Mouse (Mus musculus) stomach, embryonic 15.5 days (tissue): ENCODE measurements around the gene Eps8. TPM values are rescaled to one million over a fixed set of nuclear protein-coding genes. Genes with fewer than 3 reads are reported as not detected.

ENCODE experiments used
- ATAC-seq: fragments of 200-750 bp; cut with Nextera tagmentation; 2 replicates; pipeline ENCODE4 v1.8.0; 2017; ENCODE audit warnings: low read depth, moderate number of reproducible peaks, moderate TSS enrichment; ENCODE audit not compliant: insufficient read depth, low FRiP score
- H3K27ac ChIP-seq: fragments of 300-500 bp; sonication (generic); 2 replicates; pipeline ENCODE4 v1.5.1; 2015; ENCODE audit warnings: mild to moderate bottlenecking, inconsistent platforms
- H3K27me3 ChIP-seq: fragments of 300-500 bp; sonication (generic); replicated peaks from 2 replicates; pipeline ENCODE4 v1.6.1; 2015; ENCODE audit warnings: inconsistent platforms
- H3K36me3 ChIP-seq: fragments of 300-500 bp; sonication (generic); 2 replicates; pipeline ENCODE4 v1.6.1; 2015; ENCODE audit warnings: inconsistent platforms
- H3K4me1 ChIP-seq: fragments of 300-500 bp; sonication (generic); 2 replicates; pipeline ENCODE4 v1.6.1; 2015; ENCODE audit warnings: inconsistent platforms
- H3K4me2 ChIP-seq: fragments of 300-500 bp; sonication (generic); 2 replicates; pipeline ENCODE4 v1.6.1; 2015; ENCODE audit warnings: mild to moderate bottlenecking, inconsistent platforms
- H3K4me3 ChIP-seq: fragments of 300-500 bp; sonication (generic); replicated peaks from 2 replicates; pipeline ENCODE4 v1.5.1; 2015; ENCODE audit warnings: inconsistent platforms
- H3K9ac ChIP-seq: fragments of 300-500 bp; sonication (generic); 2 replicates; pipeline ENCODE4 v1.6.1; 2015; ENCODE audit warnings: inconsistent platforms
- H3K9me3 ChIP-seq: fragments of 300-500 bp; sonication (generic); 2 replicates; pipeline ENCODE4 v1.6.1; 2016; ENCODE audit warnings: inconsistent platforms
- WGBS: fragments of 180-500 bp; shearing (Covaris S2); methylation state at CpG from one replicate; pipeline ENCODE4 v1.1.7; 2015; 5-methylcytosine and 5-hydroxymethylcytosine counted together
- polyA plus RNA-seq: library from polyadenylated mRNA; unstranded; fragments of >200 nt; fragmentation: Nextera tagmentation; extraction: Ambion mirVana; gene quantifications from 2 replicates; pipeline ENCODE4 v1.2.1, GENCODE M21; 2015

The Eps8 gene
- polyA plus RNA-seq, 1 experiment from 2014 or later = 42.3 TPM

- no peak for ATAC-seq
- H3K4me3 ChIP-seq = no peak overlapping the region
- 83% methylated on average over 5 of the region's 5 CpGs for WGBS
- no peaks in the 10 kb centered on the region for H3K36me3 ChIP-seq
- H3K4me2 ChIP-seq = no peak overlapping the region
- H3K4me1 ChIP-seq = 0 out of 2 replicates have a peak, but pooled peaks cover 7% of the 10 kb centered on the region
- H3K9me3 ChIP-seq = no peaks in the 10 kb centered on the region
- no peaks in the 10 kb centered on the region for H3K27me3 ChIP-seq
- H3K27ac ChIP-seq = no peak overlapping the region
- no peak overlapping the region for H3K9ac ChIP-seq
These were observed 74.2 kb downstream of the Eps8 start for GRCm38 (mm10) chr6:137580503-137580902.

- Histone ChIP-seq H3K9ac (no peak overlapping the region), H3K27ac (no peak overlapping the region), H3K4me1 (0 out of 2 replicates have a peak, but pooled peaks cover 7% of the 10 kb centered on the region), H3K4me2 (no peak overlapping the region), H3K9me3 (no peaks in the 10 kb centered on the region), H3K27me3 (no peaks in the 10 kb centered on the region), H3K36me3 (no peaks in the 10 kb centered on the region), H3K4me3 (no peak overlapping the region)
- 69% methylated on average over 12 of the region's 12 CpGs for WGBS
- no peak for ATAC-seq
These were observed 77.9 kb downstream of the Eps8 start for GRCm38 (mm10) chr6:137576670-137577371.

- H3K4me2 ChIP-seq = no peak overlapping the region
- no peak for ATAC-seq
- 0 out of 2 replicates have a peak, but pooled peaks cover under 1% of the 10 kb centered on the region for H3K4me1 ChIP-seq
- no peak overlapping the region for H3K9ac ChIP-seq
- WGBS = 92% methylated on average over 4 of the region's 4 CpGs
- no peaks in the 10 kb centered on the region for H3K27me3 ChIP-seq
- no peak overlapping the region for H3K4me3 ChIP-seq
- no peaks in the 10 kb centered on the region for H3K36me3 ChIP-seq
- H3K9me3 ChIP-seq = no peaks in the 10 kb centered on the region
- H3K27ac ChIP-seq = no peak overlapping the region
These were observed 78.6 kb downstream of the Eps8 start for GRCm38 (mm10) chr6:137576091-137576490.

- no peaks in the 10 kb centered on the region for H3K36me3 ChIP-seq
- H3K4me3 ChIP-seq = no peak overlapping the region
- no peaks in the 10 kb centered on the region for H3K27me3 ChIP-seq
- H3K9me3 ChIP-seq = no peaks in the 10 kb centered on the region
- no peak overlapping the region for H3K4me2 ChIP-seq
- 0 out of 2 replicates have a peak, but pooled peaks cover 3% of the 10 kb centered on the region for H3K4me1 ChIP-seq
- H3K9ac ChIP-seq = no peak overlapping the region
- WGBS = 60% methylated on average over 7 of the region's 7 CpGs
- ATAC-seq = no peak
- H3K27ac ChIP-seq = no peak overlapping the region
These were observed 80.8 kb downstream of the Eps8 start for GRCm38 (mm10) chr6:137573897-137574296.

- 60% methylated on average over 9 of the region's 9 CpGs for WGBS
- Histone ChIP-seq H3K9me3 (no peaks in the 10 kb centered on the region), H3K4me1 (0 out of 2 replicates have a peak, but pooled peaks cover 6% of the 10 kb centered on the region), H3K9ac (no peak overlapping the region), H3K36me3 (no peaks in the 10 kb centered on the region), H3K27ac (no peak overlapping the region), H3K27me3 (no peaks in the 10 kb centered on the region), H3K4me2 (no peak overlapping the region), H3K4me3 (no peak overlapping the region)
- peak; percentile 52; the same call in 1 of the 2 replicates for ATAC-seq
These were observed 84.0 kb downstream of the Eps8 start for GRCm38 (mm10) chr6:137570718-137571131.

GRCm38 (mm10) chr6:137570019-137570418 is 84.7 kb downstream of the Eps8 start:
- Histone ChIP-seq H3K9me3 (no peaks in the 10 kb centered on the region), H3K9ac (no peak overlapping the region), H3K36me3 (no peaks in the 10 kb centered on the region), H3K4me1 (0 out of 2 replicates have a peak, but pooled peaks cover 6% of the 10 kb centered on the region), H3K4me2 (no peak overlapping the region), H3K4me3 (no peak overlapping the region; the same call in 1 of the 2 replicates), H3K27ac (peak overlapping the region; percentile 23; the same call in 1 of the 2 replicates), H3K27me3 (no peaks in the 10 kb centered on the region)
- 77% methylated on average over 5 of the region's 5 CpGs for WGBS
- ATAC-seq = no peak

GRCm38 (mm10) chr6:137569071-137569470 is 85.6 kb downstream of the Eps8 start:
- Histone ChIP-seq H3K4me2 (no peak overlapping the region), H3K27ac (no peak overlapping the region), H3K4me3 (no peak overlapping the region), H3K9ac (no peak overlapping the region), H3K36me3 (no peaks in the 10 kb centered on the region), H3K9me3 (no peaks in the 10 kb centered on the region), H3K27me3 (no peaks in the 10 kb centered on the region), H3K4me1 (0 out of 2 replicates have a peak, but pooled peaks cover 6% of the 10 kb centered on the region)
- no peak for ATAC-seq
- WGBS = 59% methylated on average over 6 of the region's 6 CpGs

GRCm38 (mm10) chr6:137565890-137566289 is 88.8 kb downstream of the Eps8 start:
- no peak overlapping the region for H3K4me2 ChIP-seq
- 88% methylated on average over 3 of the region's 3 CpGs for WGBS
- H3K4me1 ChIP-seq = 0 out of 2 replicates have a peak, but pooled peaks cover 6% of the 10 kb centered on the region
- no peak overlapping the region for H3K4me3 ChIP-seq
- H3K36me3 ChIP-seq = no peaks in the 10 kb centered on the region
- H3K9ac ChIP-seq = no peak overlapping the region
- ATAC-seq = no peak
- no peaks in the 10 kb centered on the region for H3K9me3 ChIP-seq
- no peak overlapping the region for H3K27ac ChIP-seq
- no peaks in the 10 kb centered on the region for H3K27me3 ChIP-seq

GRCm38 (mm10) chr6:137565454-137565853 is 89.2 kb downstream of the Eps8 start:
- WGBS = 70% methylated on average over 6 of the region's 6 CpGs
- no peaks in the 10 kb centered on the region for H3K36me3 ChIP-seq
- H3K27ac ChIP-seq = no peak overlapping the region
- H3K4me3 ChIP-seq = no peak overlapping the region
- H3K4me1 ChIP-seq = 0 out of 2 replicates have a peak, but pooled peaks cover 6% of the 10 kb centered on the region
- H3K9ac ChIP-seq = no peak overlapping the region
- ATAC-seq = peak; percentile 80
- H3K4me2 ChIP-seq = no peak overlapping the region
- no peaks in the 10 kb centered on the region for H3K27me3 ChIP-seq
- H3K9me3 ChIP-seq = no peaks in the 10 kb centered on the region

GRCm38 (mm10) chr6:137560358-137560859 is 94.3 kb downstream of the Eps8 start:
- H3K4me2 ChIP-seq = no peak overlapping the region
- no peaks in the 10 kb centered on the region; the same call in 1 of the 2 replicates for H3K4me1 ChIP-seq
- H3K4me3 ChIP-seq = no peak overlapping the region
- H3K9me3 ChIP-seq = no peaks in the 10 kb centered on the region
- no peak for ATAC-seq
- H3K27me3 ChIP-seq = no peaks in the 10 kb centered on the region
- H3K36me3 ChIP-seq = no peaks in the 10 kb centered on the region
- no peak overlapping the region for H3K27ac ChIP-seq
- no peak overlapping the region for H3K9ac ChIP-seq
- WGBS = 41% methylated on average over 12 of the region's 12 CpGs

- Histone ChIP-seq H3K9me3 (no peaks in the 10 kb centered on the region), H3K4me2 (no peak overlapping the region), H3K4me1 (no peaks in the 10 kb centered on the region; the same call in 1 of the 2 replicates), H3K4me3 (no peak overlapping the region), H3K36me3 (no peaks in the 10 kb centered on the region), H3K27ac (no peak overlapping the region; the same call in 1 of the 2 replicates), H3K9ac (no peak overlapping the region), H3K27me3 (no peaks in the 10 kb centered on the region)
- ATAC-seq = no peak
- WGBS = 66% methylated on average over 13 of the region's 13 CpGs
These were observed 95.8 kb downstream of the Eps8 start for GRCm38 (mm10) chr6:137558840-137559239.

GRCm38 (mm10) chr6:137557671-137558070 is 97.0 kb downstream of the Eps8 start:
- Histone ChIP-seq H3K4me1 (no peaks in the 10 kb centered on the region; the same call in 1 of the 2 replicates), H3K9ac (no peak overlapping the region), H3K27me3 (no peaks in the 10 kb centered on the region), H3K4me3 (no peak overlapping the region), H3K36me3 (no peaks in the 10 kb centered on the region), H3K27ac (no peak overlapping the region), H3K4me2 (no peak overlapping the region), H3K9me3 (no peaks in the 10 kb centered on the region)
- ATAC-seq = no peak
- WGBS = 42% methylated on average over 2 of the region's 2 CpGs
